Mouse (Mus musculus) CH12.LX (cell line): ENCODE results near the gene Krit1. TPM values are rescaled to one million over a fixed set of nuclear protein-coding genes. Genes with fewer than 3 reads are reported as not detected.
"Not testable (repeated sequence)": the region's sequence is repeated elsewhere in the genome, so short reads cannot be mapped to it uniquely, and the experiment has no call there.

Experiments used
- DNase-seq: peaks from one replicate; pipeline ENCODE4 v3.0.0-alpha.2; 2013; ENCODE audit errors: extremely low read depth
- H3K27ac ChIP-seq: 2 replicates; pipeline ENCODE4 v1.5.1; 2012; ENCODE audit warnings: low read depth, mild to moderate bottlenecking, control low read depth, moderate library complexity; ENCODE audit not compliant: insufficient read depth
- H3K27me3 ChIP-seq: replicated peaks from 2 replicates; pipeline ENCODE3; 2012; ENCODE audit warnings: inconsistent platforms
- H3K36me3 ChIP-seq, 2 experiments: replicated peaks in 1 of 2; 2 replicates each; pipeline versions ENCODE3 to v1.6.1; 2012; ENCODE audit warnings: inconsistent platforms in 1 of 2, low read length in 1 of 2, mild to moderate bottlenecking in 1 of 2, mixed read lengths in 1 of 2, moderate library complexity in 1 of 2; ENCODE audit not compliant: control insufficient read depth in 1 of 2, insufficient read depth in 1 of 2
- H3K4me1 ChIP-seq, 2 experiments: 2 replicates each; pipeline ENCODE4 v1.6.1; 2012; ENCODE audit warnings: inconsistent platforms in 1 of 2, moderate library complexity in 1 of 2; ENCODE audit not compliant: insufficient read depth in 2 of 2, control insufficient read depth in 1 of 2
- H3K4me2 ChIP-seq: 2 replicates; pipeline ENCODE4 v1.6.1; 2012; ENCODE audit warnings: low read depth, mild to moderate bottlenecking, control low read depth; ENCODE audit not compliant: poor library complexity, insufficient read depth, severe bottlenecking
- H3K4me3 ChIP-seq, 3 experiments: fragments of 150-350 bp in 1 of 3; sonication (generic) in 1 of 3; replicated peaks in 1 of 3; 2 replicates each; pipeline versions ENCODE3 to v1.5.1; 2011 to 2012; ENCODE audit warnings: low read depth in 2 of 3, low read length in 2 of 3, mild to moderate bottlenecking in 2 of 3, moderate library complexity in 2 of 3, control low read depth in 1 of 3, improper control_type of control experiment in 1 of 3, inconsistent platforms in 1 of 3, mixed read lengths in 1 of 3; ENCODE audit not compliant: poor library complexity in 1 of 3
- H3K79me2 ChIP-seq: replicated peaks from 2 replicates; pipeline ENCODE4 v1.6.1; 2012; ENCODE audit warnings: mild to moderate bottlenecking, moderate library complexity; ENCODE audit not compliant: control insufficient read depth, poor library complexity, insufficient read depth, severe bottlenecking; ENCODE audit errors: extremely low read depth
- H3K9ac ChIP-seq: 2 replicates; pipeline ENCODE4 v1.6.1; 2012; ENCODE audit warnings: low read depth, mild to moderate bottlenecking, control low read depth, moderate library complexity; ENCODE audit not compliant: insufficient read depth
- H3K9me3 ChIP-seq: replicated peaks from 2 replicates; pipeline ENCODE3; 2012; ENCODE audit warnings: low read length, inconsistent platforms, mixed read lengths
- BHLHE40 ChIP-seq: IDR thresholded peaks from 2 replicates; pipeline ENCODE4 v1.6.1; 2011; ENCODE audit warnings: mild to moderate bottlenecking, low read depth, low read length, improper control_type of control experiment
- CHD2 ChIP-seq: IDR thresholded peaks from 2 replicates; pipeline ENCODE4 v1.6.1; 2011; ENCODE audit warnings: low read length, improper control_type of control experiment
- CTCF ChIP-seq, 2 experiments: IDR thresholded peaks in 1 of 2; conservative IDR thresholded peaks in 1 of 2; 2 replicates each; pipeline ENCODE4 v1.5.1; 2011 to 2012; ENCODE audit warnings: low read depth in 2 of 2, low read length in 2 of 2, improper control_type of control experiment in 1 of 2, inconsistent platforms in 1 of 2, mild to moderate bottlenecking in 1 of 2, moderate library complexity in 1 of 2
- E2F4 ChIP-seq: IDR thresholded peaks from 2 replicates; pipeline ENCODE4 v1.6.1; 2011; ENCODE audit warnings: low read depth, low read length, improper control_type of control experiment; ENCODE audit not compliant: insufficient replicate concordance
- ETS1 ChIP-seq: conservative IDR thresholded peaks from 2 replicates; pipeline ENCODE4 v1.6.1; 2012; ENCODE audit warnings: low read depth, mild to moderate bottlenecking, inconsistent platforms, low read length, improper control_type of control experiment, moderate library complexity
- HCFC1 ChIP-seq: IDR thresholded peaks from 2 replicates; pipeline ENCODE4 v1.6.1; 2012; ENCODE audit warnings: low read depth, mild to moderate bottlenecking, inconsistent platforms, low read length, improper control_type of control experiment
- JUN ChIP-seq: IDR thresholded peaks from 2 replicates; pipeline ENCODE4 v1.6.1; 2011; ENCODE audit warnings: low read depth, mild to moderate bottlenecking, low read length, improper control_type of control experiment, moderate library complexity; ENCODE audit not compliant: insufficient read depth
- JUND ChIP-seq: conservative IDR thresholded peaks from 2 replicates; pipeline ENCODE4 v1.6.1; 2011; ENCODE audit warnings: low read depth, low read length, improper control_type of control experiment
- RAD21 ChIP-seq: IDR thresholded peaks from 2 replicates; pipeline ENCODE4 v1.6.1; 2011; ENCODE audit warnings: low read depth, mild to moderate bottlenecking, low read length, improper control_type of control experiment, moderate library complexity
- SIN3A ChIP-seq: IDR thresholded peaks from 2 replicates; pipeline ENCODE4 v1.6.1; 2012; ENCODE audit warnings: low read length, improper control_type of control experiment, inconsistent platforms
- SMC3 ChIP-seq: IDR thresholded peaks from 2 replicates; pipeline ENCODE4 v1.6.1; 2011; ENCODE audit warnings: low read depth, low read length, improper control_type of control experiment
- TBP ChIP-seq: conservative IDR thresholded peaks from 2 replicates; pipeline ENCODE4 v1.6.1; 2011; ENCODE audit warnings: low read depth, low read length, improper control_type of control experiment
- ZC3H11A ChIP-seq: IDR thresholded peaks from 2 replicates; pipeline ENCODE4 v1.6.1; 2012; ENCODE audit warnings: low read depth, mild to moderate bottlenecking, inconsistent platforms, low read length, improper control_type of control experiment
- dilution Hi-C: fragments of 300-500 bp; cut with MboI; formaldehyde crosslinking; loops from 2 replicates; pipeline ENCODE4 v1.14.3; 2020; ENCODE audit warnings: low sequenced_read_pairs; ENCODE audit not compliant: extremely low pct_unique_long_range_greater_than_20kb, extremely low pct_ligation_motif_present
- in situ Hi-C: fragments of 300-500 bp; cut with MboI; formaldehyde crosslinking; loops from 3 replicates; pipeline ENCODE4 v1.14.3; 2019; ENCODE audit warnings: low sequenced_read_pairs, low pct_ligation_motif_present, low pct_unique_long_range_greater_than_20kb, mixed read lengths
- polyA plus RNA-seq: library from polyadenylated mRNA; unstranded; fragments of >175 nt; gene quantifications from 2 replicates; pipeline ENCODE4 v1.2.1, GENCODE M21; 2012; ENCODE audit warnings: low read depth; ENCODE audit not compliant: insufficient read length
- total RNA-seq, 2 experiments: library from RNA; depleted of rRNA; stranded (reverse); fragments of 300-350 nt in 1 of 2; fragments of >200 nt in 1 of 2; gene quantifications; 2 replicates each; pipeline ENCODE4 v1.2.3; 2012 to 2014

Gene Krit1
- total and polyA plus RNA-seq, 3 experiments, result 24.1 to 47.4 (median 31.2) TPM

GRCm38 (mm10) chr5:3873485-3873884 is 70.5 kb downstream of the Krit1 start:
- in situ Hi-C loops, result no loop called here
- Histone ChIP-seq H3K79me2 (no peaks in the 10 kb centered on the region), H3K36me3 (no peaks in the 10 kb centered on the region), H3K9ac (no peak overlapping the region), H3K27me3 (no peaks in the 10 kb centered on the region), H3K4me3 (no peak overlapping the region), H3K4me1 (no peaks in the 10 kb centered on the region), H3K9me3 (no peaks in the 10 kb centered on the region), H3K4me2 (no peak overlapping the region), H3K27ac (no peak overlapping the region)
- dilution Hi-C loops, result no loop called here
- no peak for DNase-seq
- TF ChIP-seq CHD2, result no peak
- no peak for TF ChIP-seq BHLHE40
- TF ChIP-seq TBP, result no peak
- TF ChIP-seq SIN3A, result no peak
- TF ChIP-seq E2F4, result no peak
- no peak for TF ChIP-seq ETS1
- no peak for TF ChIP-seq CTCF (conservative IDR thresholded peaks at IDR 0.05 in 1 of 2, IDR thresholded peaks at IDR 0.05 in 1 of 2; ENCODE audit: low read depth in 2 of 2, low read length in 2 of 2)
- TF ChIP-seq HCFC1, result no peak
- TF ChIP-seq JUN, result no peak
- no peak for TF ChIP-seq ZC3H11A
- no peak for TF ChIP-seq SMC3

- H3K27ac ChIP-seq, H3K36me3 ChIP-seq, H3K27me3 ChIP-seq, dilution Hi-C loops, H3K9me3 ChIP-seq, H3K79me2 ChIP-seq, H3K9ac ChIP-seq, H3K4me3 ChIP-seq, DNase-seq: not testable (repeated sequence)
- 0 out of 2 replicates have a peak, but pooled peaks have one; percentile 7 for TF ChIP-seq JUND
- in situ Hi-C loops, result loop anchor here (25.0 kb wide), 1 partner anchor 300 kb away; the partner anchor contains the start of gene Mterf1b
- Histone ChIP-seq H3K4me2 (peak overlapping the region; percentile 44; the same call in 1 of the 2 replicates), H3K4me1 (peaks cover 8 to 20% of the 10 kb centered on the region in 2 experiments)
Measured at GRCm38 (mm10) chr5:3886862-3887261, 83.9 kb downstream of the Krit1 start.

GRCm38 (mm10) chr5:3889201-3889600 is 86.2 kb downstream of the Krit1 start:
- Histone ChIP-seq H3K4me3 (no peak overlapping the region), H3K4me2 (no peak overlapping the region), H3K9ac (no peak overlapping the region), H3K36me3 (peaks cover 0 to 2% of the 10 kb centered on the region in 2 experiments), H3K9me3 (no peaks in the 10 kb centered on the region), H3K27me3 (no peaks in the 10 kb centered on the region), H3K27ac (no peak overlapping the region), H3K4me1 (peaks cover 7 to 24% of the 10 kb centered on the region in 2 experiments), H3K79me2 (peaks cover 8% of the 10 kb centered on the region; the same call in 1 of the 2 replicates)
- DNase-seq, result peak; percentile 15
- in situ Hi-C loops (loop anchor here (25.0 kb wide), 1 partner anchor 298 kb away; the partner anchor contains the start of gene Mterf1b), dilution Hi-C loops (no loop called here)
- no peak for TF ChIP-seq SIN3A
- peak in 1 of 2 experiments; percentile 45; a peak in 2 of 4 replicates for TF ChIP-seq CTCF (conservative IDR thresholded peaks at IDR 0.05 in 1 of 2, IDR thresholded peaks at IDR 0.05 in 1 of 2; ENCODE audit: low read depth in 2 of 2, low read length in 2 of 2)
- peak; percentile 19; the same call in 1 of the 2 replicates for TF ChIP-seq SMC3
- peak; percentile 50 for TF ChIP-seq RAD21
